Mouse (Mus musculus) forebrain, embryonic 10.5 days (tissue): ENCODE data around the gene Fgfr2. TPM values are rescaled to one million over a fixed set of nuclear protein-coding genes. Genes with fewer than 3 reads are reported as not detected.
"Not testable (repeated sequence)": the region's sequence is repeated elsewhere in the genome, so short reads cannot be mapped to it uniquely, and the experiment has no call there.

Experiments used
- DNase-seq: peaks from one replicate; pipeline ENCODE4 v3.0.0-alpha.2; 2017; ENCODE audit warnings: low spot score; ENCODE audit errors: extremely low spot score
- H3K27ac ChIP-seq: fragments of 300-500 bp; sonication (generic); 2 replicates; pipeline ENCODE4 v1.5.1; 2016; ENCODE audit warnings: mild to moderate bottlenecking
- H3K27me3 ChIP-seq: fragments of 300-500 bp; sonication (generic); 2 replicates; pipeline ENCODE4 v1.6.1; 2016; ENCODE audit warnings: mild to moderate bottlenecking; ENCODE audit not compliant: poor library complexity, severe bottlenecking
- H3K36me3 ChIP-seq: fragments of 300-500 bp; sonication (generic); replicated peaks from 2 replicates; pipeline ENCODE4 v1.6.1; 2016; ENCODE audit warnings: mild to moderate bottlenecking, moderate library complexity
- H3K4me1 ChIP-seq: fragments of 300-500 bp; sonication (generic); 2 replicates; pipeline ENCODE4 v1.6.1; 2016
- H3K4me3 ChIP-seq: fragments of 300-500 bp; sonication (generic); 2 replicates; pipeline ENCODE4 v1.5.1; 2016; ENCODE audit warnings: mild to moderate bottlenecking, moderate library complexity
- H3K9me3 ChIP-seq: fragments of 300-500 bp; sonication (generic); 2 replicates; pipeline ENCODE4 v1.6.1; 2016; ENCODE audit warnings: mild to moderate bottlenecking, moderate library complexity
- WGBS: fragments of 180-500 bp; shearing (Covaris S2); methylation state at CpG from one replicate; pipeline ENCODE4 v1.1.7; 2016; 5-methylcytosine and 5-hydroxymethylcytosine counted together
- polyA plus RNA-seq: library from polyadenylated mRNA; unstranded; fragments of >200 nt; fragmentation: Nextera tagmentation; extraction: Ambion mirVana; gene quantifications from 2 replicates; pipeline ENCODE4 v1.2.1, GENCODE M21; 2016

The Fgfr2 gene
- polyA plus RNA-seq, 1 experiment from 2014 or later: 55.7 TPM

DNA sequence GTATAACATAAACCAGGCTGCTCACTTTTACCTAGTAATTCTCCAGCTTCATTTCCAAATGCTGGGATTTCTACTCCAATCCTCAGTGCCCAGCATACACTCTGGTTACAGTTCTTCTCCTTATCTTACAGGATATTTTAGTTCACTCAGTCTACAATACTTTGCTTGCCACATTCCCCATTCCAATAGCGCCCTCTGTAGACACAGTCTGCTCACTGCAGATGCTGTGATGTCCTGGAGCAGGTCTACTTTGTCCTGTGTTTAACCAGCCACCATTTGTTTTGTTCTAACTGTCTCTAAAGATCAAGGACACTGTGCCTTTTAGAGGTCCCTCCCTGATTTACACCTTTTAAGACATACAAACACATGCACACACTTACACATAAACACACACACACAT, 2055.0 kb downstream of the Fgfr2 start:
- H3K27me3 ChIP-seq, DNase-seq, H3K36me3 ChIP-seq, H3K9me3 ChIP-seq, H3K4me1 ChIP-seq, H3K4me3 ChIP-seq, H3K27ac ChIP-seq: not testable (repeated sequence)
- 0% methylated on average over 1 of the region's 1 CpGs for WGBS

DNA sequence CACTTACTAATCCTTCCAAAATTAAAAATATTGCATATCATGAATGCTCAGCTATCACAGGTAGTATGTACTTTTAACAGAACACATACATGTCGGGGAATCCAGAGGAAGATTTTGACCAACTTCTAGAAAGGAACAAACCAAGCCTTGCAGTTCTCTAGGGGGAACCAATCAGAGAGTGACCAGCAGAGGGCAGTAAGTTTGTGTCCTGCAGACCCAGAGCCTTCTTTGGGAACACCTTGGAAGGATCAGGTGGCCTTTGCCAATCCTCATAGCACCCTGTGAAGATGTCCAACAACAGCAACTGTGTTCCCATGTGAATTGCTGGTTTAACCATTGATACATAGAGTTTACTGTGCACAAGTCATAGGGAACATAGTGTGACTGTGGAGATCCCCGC, 2060.6 kb downstream of the Fgfr2 start:
- Histone ChIP-seq H3K4me1 (no peaks in the 10 kb centered on the region), H3K9me3 (no peaks in the 10 kb centered on the region), H3K27ac (no peak overlapping the region), H3K27me3 (no peaks in the 10 kb centered on the region), H3K4me3 (no peak overlapping the region), H3K36me3 (no peaks in the 10 kb centered on the region)
- WGBS: 90% methylated on average over 2 of the region's 2 CpGs
- DNase-seq: no peak

DNA sequence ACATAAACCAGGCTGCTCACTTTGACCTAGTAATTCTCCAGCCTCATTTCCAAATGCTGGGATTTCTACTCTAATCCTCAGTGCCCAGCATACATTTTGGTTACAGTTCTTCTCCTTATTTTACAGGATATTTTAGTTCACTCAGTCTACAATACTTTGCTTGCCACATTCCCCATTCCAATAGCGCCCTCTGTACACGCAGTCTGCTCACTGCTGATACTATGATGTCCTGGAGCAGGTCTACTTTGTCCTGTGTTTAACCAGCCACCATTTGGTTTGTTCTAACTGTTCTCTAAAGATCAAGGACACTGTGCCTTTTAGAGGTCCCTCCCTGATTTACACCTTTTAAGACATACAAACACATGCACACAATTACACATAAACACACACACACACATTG, 2063.3 kb downstream of the Fgfr2 start:
- DNase-seq, H3K27ac ChIP-seq, H3K36me3 ChIP-seq, H3K27me3 ChIP-seq, H3K4me1 ChIP-seq, H3K9me3 ChIP-seq, H3K4me3 ChIP-seq: not testable (repeated sequence)
- 76% methylated on average over 2 of the region's 2 CpGs for WGBS

DNA sequence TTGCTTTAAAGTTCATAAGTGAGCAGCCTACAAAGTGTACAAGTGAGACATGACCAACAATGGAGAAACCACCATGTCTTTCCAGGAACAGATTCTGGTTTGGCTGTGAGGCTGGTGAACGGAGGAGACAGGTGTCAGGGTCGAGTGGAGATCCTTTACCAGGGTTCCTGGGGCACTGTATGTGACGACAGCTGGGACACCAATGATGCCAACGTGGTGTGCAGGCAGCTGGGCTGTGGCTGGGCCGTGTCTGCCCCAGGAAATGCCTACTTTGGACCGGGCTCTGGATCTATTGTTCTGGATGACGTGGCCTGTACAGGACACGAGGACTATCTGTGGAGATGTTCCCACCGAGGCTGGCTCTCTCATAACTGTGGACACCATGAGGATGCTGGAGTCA, 2065.2 kb downstream of the Fgfr2 start:
- H3K9me3 ChIP-seq, H3K27me3 ChIP-seq, H3K36me3 ChIP-seq, H3K4me1 ChIP-seq, H3K4me3 ChIP-seq, H3K27ac ChIP-seq, DNase-seq: not testable (repeated sequence)
- WGBS: 83% methylated on average over 9 of the region's 9 CpGs

DNA sequence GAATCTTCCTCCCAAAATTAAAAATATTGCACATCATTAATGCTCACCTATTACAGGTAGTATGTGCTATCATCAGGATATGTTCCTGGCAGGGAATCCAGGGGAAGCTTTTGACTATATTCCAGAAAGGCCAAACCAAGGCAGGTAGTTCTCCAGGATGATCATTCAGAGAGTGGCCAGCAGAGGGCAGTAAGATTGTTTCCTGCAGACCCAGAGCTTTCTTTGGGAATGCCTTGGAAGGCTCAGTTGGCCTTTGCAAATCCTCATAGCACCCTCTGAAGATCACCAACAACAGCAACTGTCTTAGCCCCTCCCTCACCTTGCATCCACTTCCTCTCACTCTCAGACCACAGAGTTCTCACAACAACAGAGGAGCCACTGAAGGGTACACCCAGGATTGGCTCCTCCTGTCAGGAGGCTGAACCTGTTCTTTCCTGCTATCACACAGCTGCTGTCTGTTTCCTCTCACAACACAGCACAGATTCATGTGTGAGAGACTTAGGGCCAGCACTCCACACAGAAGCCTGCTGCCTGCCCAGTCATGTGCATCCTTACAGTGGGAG, 2068.3 kb downstream of the Fgfr2 start:
- H3K27me3 ChIP-seq: no peaks in the 10 kb centered on the region
- DNase-seq: peak; percentile 16
- no peaks in the 10 kb centered on the region for H3K36me3 ChIP-seq
- no peak overlapping the region for H3K4me3 ChIP-seq
- H3K9me3 ChIP-seq: no peaks in the 10 kb centered on the region
- H3K27ac ChIP-seq: no peak overlapping the region
- H3K4me1 ChIP-seq: no peaks in the 10 kb centered on the region

DNA sequence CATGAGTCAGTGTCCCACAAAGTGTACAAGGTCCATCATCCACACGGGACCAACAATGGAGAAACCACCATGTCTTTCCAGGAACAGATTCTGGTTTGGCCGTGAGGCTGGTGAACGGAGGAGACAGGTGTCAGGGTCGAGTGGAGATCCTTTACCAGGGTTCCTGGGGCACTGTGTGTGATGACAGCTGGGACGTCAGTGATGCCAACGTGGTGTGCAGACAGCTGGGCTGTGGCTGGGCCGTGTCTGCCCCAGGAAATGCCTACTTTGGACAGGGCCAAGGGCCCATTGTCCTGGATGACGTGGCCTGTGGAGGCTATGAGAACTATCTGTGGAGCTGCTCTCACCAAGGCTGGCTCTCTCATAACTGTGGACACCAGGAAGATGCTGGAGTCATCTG, 2073.3 kb downstream of the Fgfr2 start:
- WGBS: 88% methylated on average over 8 of the region's 8 CpGs
- H3K4me1 ChIP-seq, H3K27ac ChIP-seq, H3K4me3 ChIP-seq, H3K27me3 ChIP-seq, H3K9me3 ChIP-seq, H3K36me3 ChIP-seq, DNase-seq: not testable (repeated sequence)

DNA sequence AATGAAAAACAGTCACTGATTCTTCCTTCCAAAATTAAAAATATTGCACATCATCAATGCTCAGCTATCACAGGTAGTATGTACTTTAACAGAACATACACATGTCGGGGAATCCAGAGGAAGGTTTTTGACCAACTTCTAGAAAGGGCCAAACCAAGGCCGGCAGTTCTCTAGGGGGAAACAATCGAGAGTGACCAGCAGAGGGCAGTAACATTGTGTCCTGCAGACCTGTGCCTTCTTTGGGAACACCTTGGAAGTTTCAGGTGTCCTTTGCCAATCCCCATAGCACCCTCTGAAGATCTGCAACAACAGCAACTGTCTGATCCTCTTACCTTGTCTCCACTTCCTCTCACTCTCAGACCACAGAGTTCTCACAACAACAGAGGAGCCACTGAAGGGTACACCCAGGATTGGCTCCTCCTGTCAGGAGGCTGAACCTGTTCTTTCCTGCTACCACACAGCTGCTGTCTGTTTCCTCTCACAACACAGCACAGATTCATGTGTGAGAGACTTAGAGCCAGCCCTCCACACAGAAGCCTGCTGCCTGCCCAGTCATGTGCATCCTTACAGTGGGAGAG, 2077.8 kb downstream of the Fgfr2 start:
- DNase-seq, H3K36me3 ChIP-seq, H3K4me1 ChIP-seq, H3K9me3 ChIP-seq, H3K27ac ChIP-seq, H3K4me3 ChIP-seq, H3K27me3 ChIP-seq: not testable (repeated sequence)
- 29% methylated on average over 3 of the region's 3 CpGs for WGBS

DNA sequence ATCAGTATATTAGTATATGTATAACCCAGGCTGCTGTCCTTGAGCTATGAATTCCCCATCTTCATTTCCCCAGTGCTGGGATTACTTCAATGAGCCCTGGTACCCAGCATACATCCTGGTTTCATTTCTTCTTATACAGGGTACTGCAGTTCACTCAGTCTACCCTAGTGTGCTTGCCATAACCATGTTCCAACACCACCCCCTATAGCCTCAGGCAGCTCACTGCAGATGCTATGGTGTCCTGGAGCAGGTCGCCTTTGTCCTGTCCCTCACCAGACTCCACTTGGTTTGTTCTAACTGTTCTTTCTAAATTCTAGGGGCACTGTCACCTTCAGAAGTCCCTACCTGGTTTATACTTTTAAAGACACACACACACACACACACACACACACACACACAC, 2080.5 kb downstream of the Fgfr2 start:
- Histone ChIP-seq H3K9me3 (no peaks in the 10 kb centered on the region), H3K36me3 (no peaks in the 10 kb centered on the region), H3K27me3 (no peaks in the 10 kb centered on the region), H3K27ac (no peak overlapping the region), H3K4me3 (no peak overlapping the region), H3K4me1 (no peaks in the 10 kb centered on the region)
- WGBS: 52% methylated on average over 1 of the region's 1 CpGs
- DNase-seq: no peak

DNA sequence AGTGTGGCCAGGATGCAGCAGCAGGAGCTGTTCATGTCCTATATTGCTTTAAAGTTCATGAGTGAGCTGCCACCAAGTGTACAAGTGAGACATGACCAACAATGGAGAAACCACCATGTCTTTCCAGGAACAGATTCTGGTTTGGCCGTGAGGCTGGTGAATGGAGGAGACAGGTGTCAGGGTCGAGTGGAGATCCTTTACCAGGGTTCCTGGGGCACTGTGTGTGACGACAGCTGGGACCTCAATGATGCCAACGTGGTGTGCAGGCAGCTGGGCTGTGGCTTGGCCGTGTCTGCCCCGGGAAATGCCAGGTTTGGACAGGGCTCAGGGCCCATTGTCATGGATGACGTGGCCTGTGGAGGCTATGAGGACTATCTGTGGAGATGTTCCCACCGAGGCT, 2082.4 kb downstream of the Fgfr2 start:
- H3K36me3 ChIP-seq, H3K4me3 ChIP-seq, DNase-seq, H3K9me3 ChIP-seq, H3K4me1 ChIP-seq, H3K27ac ChIP-seq, H3K27me3 ChIP-seq: not testable (repeated sequence)
- 79% methylated on average over 8 of the region's 8 CpGs for WGBS

DNA sequence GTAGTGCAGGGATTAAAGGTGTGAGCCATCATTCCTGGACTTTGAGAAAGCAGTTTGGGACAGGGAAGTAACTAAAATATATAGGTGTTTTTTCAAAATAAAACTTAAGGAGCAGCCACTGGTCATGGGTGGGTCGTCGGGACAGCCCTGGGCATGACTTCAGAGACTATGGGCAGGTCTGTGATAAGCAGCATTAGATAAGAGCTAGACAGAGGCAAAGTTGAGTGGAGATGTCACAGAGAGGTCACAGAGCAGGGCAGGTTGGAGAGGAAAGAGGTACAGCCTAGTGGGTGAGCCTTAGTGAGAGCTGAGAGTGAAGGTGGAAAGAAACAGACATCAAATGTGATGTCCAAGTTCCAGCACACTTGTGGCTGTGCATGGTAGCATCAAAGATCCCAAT, 2086.1 kb downstream of the Fgfr2 start:
- H3K9me3 ChIP-seq: no peaks in the 10 kb centered on the region
- no peak overlapping the region for H3K4me3 ChIP-seq
- peaks cover 8% of the 10 kb centered on the region for H3K4me1 ChIP-seq
- no peaks in the 10 kb centered on the region for H3K27me3 ChIP-seq
- no peak for DNase-seq
- WGBS: 87% methylated on average over 2 of the region's 2 CpGs
- H3K36me3 ChIP-seq: no peaks in the 10 kb centered on the region
- H3K27ac ChIP-seq: no peak overlapping the region

DNA sequence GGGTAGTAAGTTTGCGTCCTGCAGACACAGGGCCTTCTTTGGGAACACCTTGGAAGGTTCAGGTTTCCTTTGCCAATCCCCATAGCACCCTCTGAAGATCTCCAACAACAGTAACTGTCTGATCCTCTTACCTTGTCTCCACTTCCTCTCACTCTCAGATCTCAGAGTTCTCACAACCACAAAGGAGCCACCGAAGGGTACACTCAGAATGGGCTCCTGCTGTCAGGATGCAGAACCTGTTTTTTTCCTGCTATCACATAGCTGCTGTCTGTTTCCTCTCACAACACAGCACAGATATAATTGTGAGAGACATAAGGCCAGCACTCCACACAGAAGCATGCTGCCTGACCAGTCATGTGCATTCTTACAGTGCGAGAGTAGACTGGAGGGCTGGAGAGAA, 2086.8 kb downstream of the Fgfr2 start:
- Histone ChIP-seq H3K36me3 (no peaks in the 10 kb centered on the region), H3K4me1 (peaks cover 8% of the 10 kb centered on the region), H3K9me3 (no peaks in the 10 kb centered on the region), H3K4me3 (no peak overlapping the region), H3K27ac (no peak overlapping the region), H3K27me3 (no peaks in the 10 kb centered on the region)
- no peak for DNase-seq
- WGBS: 85% methylated on average over 3 of the region's 3 CpGs

DNA sequence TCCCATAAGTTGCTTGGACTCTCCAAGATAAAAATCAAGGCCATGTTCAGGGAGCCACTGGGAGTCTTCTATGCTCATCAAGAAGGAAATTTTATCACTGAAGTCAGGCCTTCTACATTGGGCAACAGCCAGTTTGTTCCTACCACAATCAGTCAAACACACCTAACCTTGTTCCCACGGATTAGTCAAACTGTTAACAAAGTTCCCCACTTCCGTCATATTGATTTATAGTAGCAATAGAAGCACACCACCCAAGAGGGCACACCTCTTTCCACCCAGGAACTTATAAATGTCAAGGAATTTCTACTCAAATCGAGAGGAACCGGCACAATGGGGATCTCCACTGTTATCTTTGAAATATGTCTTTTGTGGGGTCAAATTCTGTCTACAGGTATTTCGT, 2091.4 kb downstream of the Fgfr2 start, which contains the start of gene Dmbt1:
TSS of gene Dmbt1 (plus strand) at position 299 of the 400 bp plus-strand sequence.
- 89% methylated on average over 5 of the region's 5 CpGs for WGBS
- H3K4me3 ChIP-seq: no peak within 1 kb of the TSS
- no peak within 1 kb of the TSS for H3K27ac ChIP-seq
- no peaks in the 10 kb centered on the region for H3K36me3 ChIP-seq
- peaks cover 12% of the 10 kb centered on the region for H3K4me1 ChIP-seq
- 0 out of 2 replicates have a peak, but pooled peaks cover 14% of the 10 kb centered on the region for H3K27me3 ChIP-seq
- no peaks in the 10 kb centered on the region for H3K9me3 ChIP-seq
- DNase-seq: no peak

DNA sequence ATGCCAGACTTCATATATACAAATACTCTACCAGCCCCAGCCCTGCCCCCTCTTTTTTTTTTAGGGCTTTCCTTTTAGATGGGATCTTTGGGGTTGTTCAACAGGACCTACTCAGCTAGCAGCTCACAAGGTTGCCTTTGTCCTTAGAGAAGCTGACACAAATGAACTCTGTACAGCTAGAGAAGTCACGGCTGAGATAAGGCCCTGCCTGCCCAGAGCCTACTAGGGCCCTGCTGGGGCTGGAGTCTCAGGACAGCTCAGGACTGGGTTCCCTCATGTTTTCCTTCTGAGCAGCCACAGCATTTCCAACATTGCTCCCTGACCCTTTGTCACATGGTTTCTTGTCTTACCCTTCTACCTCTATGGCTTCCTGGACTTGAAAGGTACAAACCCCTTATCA, 2095.6 kb downstream of the Fgfr2 start:
- H3K4me1 ChIP-seq: peaks cover 11% of the 10 kb centered on the region
- peaks cover 38% of the 10 kb centered on the region for H3K27me3 ChIP-seq
- H3K9me3 ChIP-seq: no peaks in the 10 kb centered on the region
- no peak overlapping the region for H3K4me3 ChIP-seq
- no peak overlapping the region for H3K27ac ChIP-seq
- WGBS: 77% methylated on average over 1 of the region's 1 CpGs
- DNase-seq: no peak
- no peaks in the 10 kb centered on the region for H3K36me3 ChIP-seq

DNA sequence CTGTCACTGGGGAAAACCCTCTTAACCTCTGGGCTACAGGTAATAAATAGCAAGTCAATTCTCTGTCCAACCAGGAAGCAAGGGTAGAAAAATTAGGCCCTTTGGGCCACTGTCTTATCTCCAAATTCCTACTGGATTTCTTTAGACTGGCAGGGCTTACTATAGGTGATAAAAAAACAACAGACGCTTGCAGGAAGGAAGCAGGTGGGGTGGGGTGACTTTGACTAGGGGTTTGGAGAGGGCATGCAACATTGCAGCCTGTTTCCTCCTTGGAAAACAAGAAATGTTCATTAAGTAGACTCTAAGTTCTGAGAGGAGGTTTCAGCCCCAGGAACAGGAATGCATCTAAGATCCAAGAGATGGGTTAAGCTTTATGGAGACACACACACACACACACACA, 2098.3 kb downstream of the Fgfr2 start:
- WGBS: 83% methylated on average over 1 of the region's 1 CpGs

More for the DNA sequence above, 2098.3 kb downstream of the Fgfr2 start:
- Histone ChIP-seq H3K4me3 (no peak overlapping the region), H3K4me1 (peaks cover 11% of the 10 kb centered on the region), H3K27me3 (peaks cover 38% of the 10 kb centered on the region), H3K27ac (no peak overlapping the region), H3K36me3 (no peaks in the 10 kb centered on the region), H3K9me3 (no peaks in the 10 kb centered on the region)
- no peak for DNase-seq
